In genomic region chr7:57591578-57592431, GRCm38 (mm10) we compare ENCODE assay signal across 8 mouse cellular contexts.
DNase-seq lines count a peak whose midpoint lies in the region; ATAC-seq and TF ChIP-seq lines count a peak whose summit lies in the region.

No protein-coding gene starts in this region.

- ATAC-seq in heart, embryonic 11.5 days (replicated peaks; ENCODE audit: insufficient number of reproducible peaks, low FRiP score, low TSS enrichment) = no peak
- ATAC-seq in forebrain, embryonic 14.5 days = peak; percentile 45
- ATAC-seq in hindbrain, postnatal 0 days = peak; percentile 39
- ATAC-seq in limb, embryonic 11.5 days (ENCODE audit: insufficient number of reproducible peaks, low FRiP score, low TSS enrichment, low read depth) = peak; percentile 60

- H3K9ac ChIP-seq in heart, embryonic 11.5 days (ENCODE audit: low read depth, low read length) = no peak overlapping the region
- H3K9ac ChIP-seq in forebrain, embryonic 14.5 days (ENCODE audit: low read length) = peak overlapping the region; percentile 80
- H3K9ac ChIP-seq in hindbrain, postnatal 0 days (replicated peaks; ENCODE audit: low read length) = peak overlapping the region; percentile 86
- H3K9ac ChIP-seq in limb, embryonic 11.5 days (ENCODE audit: low read length) = no peak overlapping the region

- peak overlapping the region; percentile 98 for H3K4me2 ChIP-seq in heart, embryonic 11.5 days
- peak overlapping the region; percentile 93 for H3K4me2 ChIP-seq in forebrain, embryonic 14.5 days (ENCODE audit: low read length)
- H3K4me2 ChIP-seq in hindbrain, postnatal 0 days (ENCODE audit: low read depth, low read length) = peak overlapping the region; percentile 86
- H3K4me2 ChIP-seq in limb, embryonic 11.5 days (ENCODE audit: low read depth, severe bottlenecking) = peak overlapping the region; percentile 94

- no peaks in the 10 kb centered on the region for H3K36me3 ChIP-seq in heart, embryonic 11.5 days (ENCODE audit: control insufficient read depth, insufficient read depth, low read length)
- no peaks in the 10 kb centered on the region for H3K36me3 ChIP-seq in forebrain, embryonic 14.5 days (ENCODE audit: control insufficient read depth, insufficient read depth, low read length)
- H3K36me3 ChIP-seq in hindbrain, postnatal 0 days (ENCODE audit: insufficient read depth, low read length) = no peaks in the 10 kb centered on the region
- H3K36me3 ChIP-seq in limb, embryonic 11.5 days (ENCODE audit: control insufficient read depth, insufficient read depth, low read length) = no peaks in the 10 kb centered on the region

- DNase-seq in heart, adult 9 months (ENCODE audit: low spot score in 2 of 2) = no peak
- peak; percentile 8 for DNase-seq in c-Kit-positive CD71-positive TER-119-negative erythroid progenitor cells, embryonic 14.5 days (ENCODE audit: low read depth)
- peak; percentile 52 for DNase-seq in forebrain, embryonic 14.5 days (ENCODE audit: low spot score)
- peak; percentile 57 for DNase-seq in hindbrain, postnatal 0 days (ENCODE audit: low spot score)
- peak; percentile 86 for DNase-seq in limb, embryonic 11.5 days (ENCODE audit: low spot score)
- peak; percentile 76 for DNase-seq in neural tube, embryonic 10.5 days (ENCODE audit: extremely low spot score, low spot score)
- DNase-seq in urinary bladder, adult 2 months (ENCODE audit: low spot score) = peak; percentile 30

- no peaks in the 10 kb centered on the region for H3K9me3 ChIP-seq in heart, embryonic 11.5 days (replicated peaks; ENCODE audit: control insufficient read depth, low read length)
- H3K9me3 ChIP-seq in forebrain, embryonic 14.5 days (replicated peaks; ENCODE audit: control insufficient read depth, low read length) = no peaks in the 10 kb centered on the region
- no peaks in the 10 kb centered on the region for H3K9me3 ChIP-seq in hindbrain, postnatal 0 days (ENCODE audit: low read length)
- H3K9me3 ChIP-seq in limb, embryonic 11.5 days (ENCODE audit: control insufficient read depth, low read length) = no peaks in the 10 kb centered on the region

- peaks cover 24% of the 10 kb centered on the region for H3K27me3 ChIP-seq in heart, embryonic 11.5 days (ENCODE audit: control insufficient read depth, insufficient read depth, low read length)
- H3K27me3 ChIP-seq in forebrain, embryonic 14.5 days (replicated peaks; ENCODE audit: control insufficient read depth, insufficient read depth, low read length) = no peaks in the 10 kb centered on the region
- no peaks in the 10 kb centered on the region for H3K27me3 ChIP-seq in hindbrain, postnatal 0 days (ENCODE audit: insufficient read depth, low read length)
- H3K27me3 ChIP-seq in limb, embryonic 11.5 days (ENCODE audit: control insufficient read depth, insufficient read depth, low read length) = peaks cover 20% of the 10 kb centered on the region

- under 1% methylated on average over 55 of the region's 56 CpGs for WGBS in heart, embryonic 11.5 days (ENCODE audit: insufficient replicate concordance)
- WGBS in forebrain, embryonic 14.5 days = under 1% methylated on average over 53 of the region's 56 CpGs
- WGBS in hindbrain, postnatal 0 days = under 1% methylated on average over 54 of the region's 56 CpGs
- WGBS in limb, embryonic 11.5 days = under 1% methylated on average over 54 of the region's 56 CpGs

- H3K27ac ChIP-seq in heart, embryonic 11.5 days (ENCODE audit: low read depth, low read length) = no peak overlapping the region
- H3K27ac ChIP-seq in forebrain, embryonic 14.5 days (ENCODE audit: low read depth, low read length) = peak overlapping the region; percentile 79
- peak overlapping the region; percentile 92 for H3K27ac ChIP-seq in hindbrain, postnatal 0 days
- H3K27ac ChIP-seq in limb, embryonic 11.5 days (replicated peaks; ENCODE audit: low read depth, low read length) = no peak overlapping the region

- 0 out of 2 replicates have a peak, but pooled peaks cover 5% of the 10 kb centered on the region for H3K4me1 ChIP-seq in heart, embryonic 11.5 days (ENCODE audit: control insufficient read depth, insufficient read depth, low read length)
- no peaks in the 10 kb centered on the region for H3K4me1 ChIP-seq in forebrain, embryonic 14.5 days (ENCODE audit: control insufficient read depth, insufficient read depth, low read length)
- H3K4me1 ChIP-seq in hindbrain, postnatal 0 days (ENCODE audit: insufficient read depth, low read length) = no peaks in the 10 kb centered on the region
- 0 out of 2 replicates have a peak, but pooled peaks cover 5% of the 10 kb centered on the region for H3K4me1 ChIP-seq in limb, embryonic 11.5 days (ENCODE audit: control insufficient read depth, insufficient read depth, low read length)

- TF ChIP-seq CTCF in hindbrain, postnatal 0 days (IDR thresholded peaks at IDR 0.05; ENCODE audit: low read depth) = no peak

- H3K4me3 ChIP-seq in heart, embryonic 11.5 days (ENCODE audit: low read depth, low read length) = peak overlapping the region; percentile 69
- peak overlapping the region; percentile 63 for H3K4me3 ChIP-seq in forebrain, embryonic 14.5 days (ENCODE audit: low read depth, low read length)
- H3K4me3 ChIP-seq in hindbrain, postnatal 0 days (ENCODE audit: low read length) = peak overlapping the region; percentile 83
- peak overlapping the region; percentile 56 for H3K4me3 ChIP-seq in limb, embryonic 11.5 days (ENCODE audit: low read depth, low read length)

Comparison
In these comparisons a context has a peak if more than half of its experiments do, and no peak if none do; other contexts are left out.
1. H3K27ac ChIP-seq: peak in forebrain, embryonic 14.5 days (single experiment) and hindbrain, postnatal 0 days (single experiment); none in heart, embryonic 11.5 days (single experiment) and limb, embryonic 11.5 days (single experiment).
2. H3K9ac ChIP-seq: peak in forebrain, embryonic 14.5 days (single experiment) and hindbrain, postnatal 0 days (single experiment); none in heart, embryonic 11.5 days (single experiment) and limb, embryonic 11.5 days (single experiment).
3. DNase-seq: peak in c-Kit-positive CD71-positive TER-119-negative erythroid progenitor cells, embryonic 14.5 days (single experiment), forebrain, embryonic 14.5 days (single experiment), hindbrain, postnatal 0 days (single experiment), limb, embryonic 11.5 days (single experiment), neural tube, embryonic 10.5 days (single experiment) and urinary bladder, adult 2 months (single experiment); none in heart, adult 9 months (0 of 2).
4. Peak in every context shown above with its lines, with median percentiles within 50 percentile points of each other: H3K4me2 ChIP-seq and H3K4me3 ChIP-seq.